Mouse (Mus musculus) myocyte (in vitro differentiated cells): Measurements from ENCODE around the gene Dis3l2.

Source experiments
- CEBPB ChIP-seq: IDR thresholded peaks from 2 replicates; pipeline ENCODE4 v1.6.1; 2011; ENCODE audit warnings: mild to moderate bottlenecking, moderate library complexity; ENCODE audit not compliant: poor library complexity, insufficient read depth, severe bottlenecking
- MAX ChIP-seq: IDR thresholded peaks from one replicate; pipeline ENCODE4 v1.6.1; 2011; ENCODE audit warnings: low read depth, mild to moderate bottlenecking, control low read depth
- MYOG ChIP-seq, 3 experiments: IDR thresholded peaks; one replicate each; pipeline ENCODE4 v1.6.1; 2011; ENCODE audit warnings: control low read depth in 2 of 3, low read depth in 2 of 3, mild to moderate bottlenecking in 2 of 3; ENCODE audit not compliant: insufficient read length in 2 of 3, control insufficient read depth in 1 of 3, insufficient read depth in 1 of 3
- POLR2A ChIP-seq: IDR thresholded peaks from one replicate; pipeline ENCODE4 v1.6.1; 2011; ENCODE audit warnings: low read depth, mild to moderate bottlenecking, control low read depth, moderate library complexity; ENCODE audit not compliant: insufficient read length
- POLR2AphosphoS2 ChIP-seq: IDR thresholded peaks from one replicate; pipeline ENCODE4 v1.6.1; 2011; ENCODE audit warnings: low read depth, control low read depth; ENCODE audit not compliant: insufficient read length
- USF1 ChIP-seq: IDR thresholded peaks from one replicate; pipeline ENCODE4 v1.6.1; 2011; ENCODE audit warnings: low read depth, mild to moderate bottlenecking, control low read depth, moderate library complexity

- TF ChIP-seq MAX, result no peak
- no peak for TF ChIP-seq MYOG (IDR thresholded peaks at IDR 0.05; ENCODE audit: control insufficient read depth in 1 of 3, insufficient read depth in 1 of 3, insufficient read length in 2 of 3, low read depth in 2 of 3)
- no peak for TF ChIP-seq CEBPB
- no peak for TF ChIP-seq POLR2A
- no peak for TF ChIP-seq USF1
- TF ChIP-seq POLR2AphosphoS2, result no peak
These were observed 392.0 kb downstream of the Dis3l2 start for GRCm38 (mm10) chr1:87095642-87096041.
